Mouse (Mus musculus): ENCODE measurements around the gene Asl.

Gene Asl

DNA sequence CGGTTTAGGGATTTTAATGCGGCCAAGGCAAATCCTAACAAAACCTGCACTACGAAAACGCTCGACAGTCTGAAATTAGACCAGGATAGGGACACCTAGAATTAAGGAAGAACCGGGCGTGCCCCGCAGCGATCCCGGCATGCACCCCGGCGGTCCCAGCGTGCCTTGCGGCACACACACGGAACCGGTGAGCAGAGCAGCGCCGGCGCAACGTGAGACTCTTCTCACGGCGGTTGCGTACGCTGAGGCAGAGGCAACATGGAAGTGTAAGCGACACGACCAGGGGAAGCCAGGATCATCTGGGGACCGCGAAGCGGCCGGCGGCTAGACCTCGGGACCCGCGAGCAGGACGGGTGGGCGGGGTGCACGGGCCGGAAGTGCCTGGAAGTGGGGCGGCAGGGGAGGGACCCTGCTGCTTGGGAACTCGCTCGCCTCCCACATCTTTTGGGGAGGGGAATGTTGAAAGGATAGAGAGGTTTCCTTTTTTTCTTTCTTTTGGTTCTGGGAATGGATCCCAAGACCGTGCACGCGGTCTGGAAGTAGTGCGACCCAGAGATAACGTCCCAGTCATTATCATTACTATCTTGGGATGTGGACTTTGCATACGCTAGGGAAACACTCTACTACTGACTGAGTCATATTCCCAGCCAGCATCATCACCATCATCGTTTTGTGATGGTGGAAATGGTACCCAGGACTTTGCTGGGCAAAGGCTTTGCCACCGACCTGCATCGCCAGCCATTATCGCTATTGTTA, at the start of gene Asl, which contains the start of gene Crcp:
TSS of gene Asl (minus strand) at position 106 of the 756 bp plus-strand sequence.
TSS of gene Crcp (plus strand) at position 149 of the 756 bp plus-strand sequence.
- peak; percentile 69 for DNase-seq (ENCODE audit: low read depth, low spot score)

DNA sequence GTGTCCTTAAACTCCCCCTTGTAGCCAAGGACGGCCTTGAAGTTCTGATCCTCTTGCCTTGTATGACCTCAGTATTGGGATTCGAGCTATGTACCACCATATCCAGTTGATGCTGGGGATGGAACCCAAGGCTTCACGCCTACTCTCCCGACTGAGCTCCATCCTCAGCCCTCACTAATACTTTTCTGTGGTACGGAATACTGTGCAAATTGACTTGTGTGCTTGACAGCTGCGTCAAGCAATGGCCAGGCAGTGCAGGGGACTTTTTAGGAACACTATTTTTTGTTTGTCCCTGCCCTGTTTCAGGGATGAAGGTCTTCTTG, 49.7 kb upstream of the Asl start:
- no peak for DNase-seq (ENCODE audit: low read depth, low spot score)

DNA sequence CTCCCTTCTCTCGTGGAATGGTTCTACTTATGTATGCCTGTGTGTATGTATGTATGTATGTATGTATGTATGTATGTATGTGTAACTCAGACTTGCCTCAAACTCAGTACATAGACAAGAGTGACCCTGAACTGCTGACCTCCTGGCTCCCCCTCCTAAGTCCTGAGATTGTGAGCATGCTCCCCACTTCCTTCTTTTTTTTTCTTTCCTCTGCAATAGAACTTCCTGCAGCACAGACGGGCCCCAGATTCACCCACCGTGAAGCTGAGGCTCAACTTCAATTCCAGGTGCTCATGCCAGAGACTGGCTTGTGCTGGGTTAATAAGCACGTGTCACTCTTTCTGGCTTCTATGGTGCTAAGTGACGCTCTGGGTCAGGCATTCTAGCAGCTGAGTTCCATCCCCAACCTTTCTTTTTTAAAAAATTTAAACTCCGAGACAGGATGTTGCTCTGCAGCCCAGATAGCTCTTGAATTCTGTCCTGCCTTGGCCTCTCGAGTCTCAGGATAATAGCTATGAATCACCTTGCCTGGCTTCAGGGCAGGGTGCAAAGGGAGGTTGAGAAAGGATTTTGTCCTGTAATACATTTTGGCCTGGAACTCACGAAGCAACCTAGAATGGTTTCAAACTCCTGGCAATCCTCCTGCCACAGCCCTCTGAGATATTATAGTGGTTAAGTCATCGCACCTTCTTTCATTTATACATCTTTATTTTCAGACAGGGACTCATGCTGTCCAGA, 49.2 kb upstream of the Asl start:
- no peak for DNase-seq (ENCODE audit: low read depth, low spot score)

DNA sequence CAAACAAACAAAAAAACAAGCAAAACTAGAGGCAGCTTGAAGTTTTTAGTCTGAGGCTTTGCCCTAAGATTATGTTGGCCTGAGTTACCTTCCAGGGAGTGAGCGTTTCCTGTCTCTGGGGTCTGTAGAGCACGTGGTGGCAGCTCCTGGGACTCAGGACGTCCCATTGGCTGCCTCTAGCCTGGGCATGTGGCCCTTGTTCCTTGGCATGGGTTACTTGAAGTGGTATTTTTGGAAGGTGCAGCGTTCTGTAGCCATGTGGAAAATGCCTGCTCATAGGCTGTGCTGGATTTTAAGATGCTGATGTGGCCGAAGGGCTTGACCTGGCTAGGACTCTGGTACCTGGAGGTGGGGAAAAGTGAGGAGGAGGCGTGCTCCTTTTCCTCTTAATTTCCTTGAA, 47.3 kb upstream of the Asl start:
- DNase-seq (ENCODE audit: low read depth, low spot score), result no peak

DNA sequence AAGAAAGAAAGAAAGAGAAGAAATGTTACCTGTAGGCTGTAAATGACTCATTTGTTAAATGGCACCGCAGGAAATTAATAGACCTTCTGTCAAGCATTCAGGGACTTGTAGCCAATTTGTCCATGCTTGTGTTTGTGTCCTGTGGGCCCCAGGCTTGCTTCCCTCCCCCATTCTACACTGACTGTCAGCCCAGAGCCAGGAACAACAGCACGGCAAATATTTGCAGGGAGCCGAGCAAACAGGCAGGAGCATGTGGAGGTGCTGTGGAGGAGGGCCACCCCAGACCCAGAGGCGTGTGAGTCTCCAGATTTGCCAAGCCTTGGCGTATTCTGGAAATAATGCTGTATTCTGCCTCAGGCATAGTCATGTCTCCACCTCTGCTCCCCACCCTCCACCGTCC, 45.4 kb upstream of the Asl start:
- DNase-seq (ENCODE audit: low read depth, low spot score), result no peak

DNA sequence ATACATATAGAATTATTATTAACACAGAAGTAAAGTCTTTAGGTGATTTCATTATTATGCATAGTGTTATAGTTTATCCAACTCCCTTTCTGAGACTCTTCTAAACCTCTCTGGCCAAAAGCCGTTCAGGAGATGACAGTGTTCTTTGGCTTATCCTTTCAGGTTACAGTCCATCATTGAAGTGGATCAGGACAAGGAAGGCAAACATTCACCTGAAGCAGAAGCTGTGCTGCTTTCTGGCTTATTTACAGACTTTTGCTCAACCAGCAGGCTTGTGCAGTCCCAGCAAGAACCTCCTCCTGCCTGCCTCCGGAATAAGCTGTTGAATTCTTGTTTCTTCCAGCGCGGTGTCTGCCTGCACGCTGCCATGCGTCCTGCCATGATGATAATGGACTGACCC, 44.0 kb upstream of the Asl start, which contains the start of gene Tpst1:
TSS of gene Tpst1 (plus strand) at position 301 of the 400 bp plus-strand sequence.
- no peak for DNase-seq (ENCODE audit: low read depth, low spot score)

DNA sequence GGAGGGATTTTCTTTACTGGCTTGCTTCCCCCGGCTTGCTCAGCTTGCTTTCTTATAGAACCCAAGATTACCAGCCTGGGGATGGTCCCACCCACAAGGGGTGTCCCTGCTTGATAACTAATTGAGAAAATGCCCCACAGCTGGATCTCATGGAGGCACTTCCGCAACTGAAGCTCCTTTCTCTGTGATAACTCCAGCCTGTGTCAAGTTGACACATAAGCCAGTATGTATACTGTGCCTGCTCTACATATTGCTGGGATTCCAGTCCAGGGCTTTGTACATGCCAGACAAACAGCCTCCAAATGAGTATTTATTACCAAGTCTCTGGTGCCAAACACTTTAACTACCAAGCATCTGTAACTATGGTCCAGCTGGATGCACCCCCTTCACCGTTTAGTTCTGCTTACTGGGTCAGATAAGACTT, 38.8 kb upstream of the Asl start:
- no peak for DNase-seq (ENCODE audit: low read depth, low spot score)

DNA sequence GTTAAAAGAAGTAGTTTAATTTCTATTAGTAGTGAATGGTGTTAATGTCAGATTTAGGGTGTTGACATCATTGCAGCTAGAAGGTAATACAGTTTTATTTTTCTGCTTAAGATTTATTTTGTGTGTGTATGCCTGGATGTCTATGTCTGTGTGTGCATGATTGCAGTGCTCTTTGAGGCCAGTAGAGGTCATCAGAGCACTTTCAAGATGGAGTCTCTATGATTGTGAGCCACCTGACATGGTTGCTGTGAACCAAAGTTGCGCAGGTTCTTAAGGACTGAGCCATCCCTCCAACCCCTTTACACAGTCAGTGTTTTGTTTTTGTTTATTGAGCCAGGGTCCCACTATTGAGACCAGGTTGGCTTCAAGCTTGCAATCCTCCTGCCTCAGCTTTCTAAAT, 36.5 kb upstream of the Asl start:
- DNase-seq (ENCODE audit: low read depth, low spot score), result no peak

DNA sequence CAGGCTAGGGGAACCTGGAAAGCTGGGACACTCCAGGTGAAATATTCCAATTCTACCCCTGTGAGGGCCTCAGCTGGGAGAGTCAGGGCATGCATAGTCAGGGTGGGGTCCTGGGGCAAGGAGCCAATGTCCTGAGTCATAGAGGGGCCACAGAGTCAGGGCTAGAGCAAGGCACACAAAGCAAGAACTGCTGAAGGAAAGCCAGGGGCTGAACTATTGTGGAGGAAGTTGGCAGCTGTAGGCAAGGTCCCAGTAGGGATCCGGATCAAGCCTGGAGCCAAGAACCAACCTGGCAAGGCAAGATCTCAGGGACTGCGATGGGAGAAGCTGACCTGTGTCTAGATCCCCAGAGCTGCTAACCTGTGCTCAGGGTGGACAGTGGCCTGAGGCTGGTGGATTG, 34.7 kb upstream of the Asl start:
- DNase-seq (ENCODE audit: low read depth, low spot score), result no peak

DNA sequence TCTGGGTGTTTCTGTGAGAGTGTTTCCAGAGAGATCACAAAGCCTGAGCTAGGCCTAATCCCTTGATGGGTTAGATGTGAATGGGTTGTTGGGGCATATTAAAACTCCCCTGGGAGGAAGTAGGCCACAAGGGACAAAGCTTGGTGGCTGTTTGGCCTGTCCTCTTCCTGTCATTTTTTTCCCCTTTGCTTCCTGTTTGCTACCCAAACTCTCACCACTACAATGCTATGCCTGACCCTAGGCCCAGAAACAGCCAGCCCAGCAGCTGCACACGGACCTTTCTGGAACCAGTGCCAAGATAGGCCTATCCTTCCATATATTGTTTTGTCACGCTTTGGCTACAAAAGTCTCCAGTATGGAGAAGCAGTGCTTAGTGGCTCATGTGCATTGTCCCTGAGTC, 33.0 kb upstream of the Asl start:
- no peak for DNase-seq (ENCODE audit: low read depth, low spot score)

DNA sequence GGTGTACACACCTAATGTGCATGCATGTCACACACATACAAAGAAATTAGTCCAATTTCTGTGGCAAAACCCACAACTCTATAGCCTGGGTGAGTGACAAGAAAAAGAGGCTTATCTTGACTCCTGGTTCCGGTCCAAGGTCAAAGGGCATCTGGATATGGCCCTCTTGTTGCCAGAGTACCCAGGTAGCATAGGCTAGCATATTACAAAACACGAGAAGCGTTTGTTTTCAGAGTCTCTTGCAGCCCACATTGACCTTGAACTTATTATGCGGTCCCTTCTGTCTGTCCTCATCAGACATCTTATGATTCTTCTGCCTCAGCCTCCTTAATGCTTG, 31.2 kb upstream of the Asl start:
- no peak for DNase-seq (ENCODE audit: low read depth, low spot score)

DNA sequence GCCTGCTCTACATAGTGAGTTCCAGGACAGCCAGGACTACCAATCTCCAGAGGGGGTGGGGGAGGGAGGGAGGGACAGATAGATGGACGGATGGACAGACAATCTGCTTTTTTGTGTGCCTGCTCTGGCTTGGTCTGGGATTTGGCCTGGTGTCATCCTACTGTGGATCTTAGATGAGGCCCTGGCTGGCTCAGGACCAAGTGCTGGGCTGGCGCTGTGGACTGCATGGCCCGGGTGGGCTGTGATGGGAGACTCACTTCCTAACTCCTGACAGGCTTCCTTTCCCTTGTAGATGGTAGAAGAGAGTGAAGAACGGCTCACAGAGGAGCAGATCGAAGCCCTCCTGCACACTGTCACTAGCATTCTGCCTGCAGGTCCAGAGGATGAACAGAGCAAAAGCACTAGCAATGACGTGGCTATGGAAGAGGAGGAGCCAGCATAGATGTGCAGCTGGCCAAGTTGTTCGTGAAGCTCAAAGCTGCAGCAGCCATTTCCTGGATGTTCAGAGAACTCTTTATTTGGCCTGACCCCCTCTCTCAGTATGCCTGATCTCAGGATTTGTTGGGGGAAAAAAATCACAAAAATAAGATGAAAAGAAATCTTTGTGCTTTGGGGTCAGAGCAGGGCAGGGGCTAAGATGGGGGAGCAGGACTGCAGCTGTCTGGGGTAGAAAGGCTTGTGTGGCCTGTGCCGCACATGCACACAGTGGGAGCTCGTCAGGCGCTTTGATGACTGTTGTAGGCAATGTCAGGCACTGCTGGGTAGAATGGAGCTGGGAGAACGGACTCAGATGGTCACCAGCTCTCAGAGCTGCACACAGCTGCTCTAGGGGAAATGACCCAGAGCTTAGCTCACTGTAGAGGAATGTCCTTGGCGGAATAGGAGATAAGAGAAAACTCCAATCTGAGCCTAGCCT, 30.6 kb upstream of the Asl start:
- no peak for DNase-seq (ENCODE audit: low read depth, low spot score)

DNA sequence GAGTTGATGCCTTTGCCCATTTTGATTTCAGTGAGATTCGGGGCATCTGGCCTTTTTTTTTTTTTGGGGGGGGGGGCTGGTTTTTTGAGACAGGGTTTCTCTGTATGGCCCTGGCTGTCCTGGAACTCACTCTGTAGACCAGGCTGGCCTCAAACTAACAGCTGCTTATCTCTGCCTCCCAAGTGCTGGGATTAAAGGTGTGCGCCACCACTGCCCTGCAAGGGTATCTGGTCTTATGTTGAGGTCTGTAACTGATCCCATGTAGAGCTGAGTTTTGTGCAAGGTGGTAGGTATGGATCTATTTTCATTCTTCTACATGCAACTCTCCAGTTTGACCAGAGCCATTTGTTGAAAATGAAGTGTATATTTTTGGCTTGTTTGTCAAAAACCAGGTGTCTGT, 27.3 kb upstream of the Asl start:
- DNase-seq (ENCODE audit: low read depth, low spot score), result no peak

DNA sequence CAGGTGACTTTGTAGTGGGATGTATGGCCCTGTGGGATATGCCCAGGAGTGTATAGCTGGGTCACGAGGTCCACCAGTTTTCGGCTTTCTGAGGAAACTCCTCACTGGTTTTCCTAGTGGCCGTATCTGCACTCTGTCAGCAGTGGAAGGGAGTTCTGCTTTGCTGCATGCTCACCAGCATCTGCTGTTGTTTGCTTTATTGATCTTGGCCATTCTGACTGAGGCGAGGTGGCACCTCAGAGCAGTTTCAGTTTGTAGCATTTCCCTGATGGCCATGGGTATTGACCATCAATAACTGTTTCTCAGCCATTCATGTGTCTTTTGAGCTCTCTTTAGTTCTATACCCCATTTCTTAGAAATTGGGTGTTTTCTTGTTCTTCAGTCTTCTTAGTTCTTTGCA, 26.6 kb upstream of the Asl start:
- no peak for DNase-seq (ENCODE audit: low read depth, low spot score)

DNA sequence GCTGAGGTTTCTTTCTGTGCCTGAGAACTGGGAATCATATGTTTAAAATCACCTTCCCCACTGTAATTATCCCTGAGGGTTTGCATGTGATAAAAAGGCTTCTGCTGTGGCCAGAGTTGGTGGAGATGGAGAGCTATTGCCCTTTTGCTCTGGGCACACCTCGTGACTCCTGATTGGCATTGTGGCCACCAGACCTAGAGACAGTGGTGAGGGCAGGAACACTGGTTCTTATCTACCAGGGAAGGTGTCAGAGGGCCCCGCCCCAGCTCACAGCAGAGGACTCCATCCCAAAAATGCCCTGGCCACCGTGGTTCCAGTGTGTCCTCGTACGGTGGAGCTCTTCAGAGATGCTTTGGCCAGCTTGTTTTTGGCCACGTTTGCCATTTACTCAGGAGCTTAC, 23.9 kb upstream of the Asl start:
- DNase-seq (ENCODE audit: low read depth, low spot score), result no peak

DNA sequence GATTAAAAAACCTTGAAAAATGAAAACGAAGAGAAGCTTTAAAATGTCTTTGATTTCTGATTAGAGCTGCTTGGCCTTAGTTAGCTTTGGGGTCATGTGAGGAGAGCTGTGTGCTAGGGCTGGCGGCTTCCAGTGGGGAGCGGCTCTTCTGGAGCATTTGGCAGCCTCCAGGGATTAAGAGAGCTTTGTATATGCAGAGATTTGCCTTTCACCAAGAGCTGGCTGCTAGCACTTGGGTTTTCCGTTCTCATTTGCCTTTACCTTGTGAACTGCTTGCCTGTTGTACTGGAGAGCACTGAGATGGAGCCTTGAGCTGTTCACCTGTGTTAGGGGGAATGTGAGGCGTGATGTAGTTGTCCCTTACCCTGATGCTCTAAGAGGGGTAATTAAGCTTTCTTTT, 23.5 kb upstream of the Asl start:
- no peak for DNase-seq (ENCODE audit: low read depth, low spot score)

DNA sequence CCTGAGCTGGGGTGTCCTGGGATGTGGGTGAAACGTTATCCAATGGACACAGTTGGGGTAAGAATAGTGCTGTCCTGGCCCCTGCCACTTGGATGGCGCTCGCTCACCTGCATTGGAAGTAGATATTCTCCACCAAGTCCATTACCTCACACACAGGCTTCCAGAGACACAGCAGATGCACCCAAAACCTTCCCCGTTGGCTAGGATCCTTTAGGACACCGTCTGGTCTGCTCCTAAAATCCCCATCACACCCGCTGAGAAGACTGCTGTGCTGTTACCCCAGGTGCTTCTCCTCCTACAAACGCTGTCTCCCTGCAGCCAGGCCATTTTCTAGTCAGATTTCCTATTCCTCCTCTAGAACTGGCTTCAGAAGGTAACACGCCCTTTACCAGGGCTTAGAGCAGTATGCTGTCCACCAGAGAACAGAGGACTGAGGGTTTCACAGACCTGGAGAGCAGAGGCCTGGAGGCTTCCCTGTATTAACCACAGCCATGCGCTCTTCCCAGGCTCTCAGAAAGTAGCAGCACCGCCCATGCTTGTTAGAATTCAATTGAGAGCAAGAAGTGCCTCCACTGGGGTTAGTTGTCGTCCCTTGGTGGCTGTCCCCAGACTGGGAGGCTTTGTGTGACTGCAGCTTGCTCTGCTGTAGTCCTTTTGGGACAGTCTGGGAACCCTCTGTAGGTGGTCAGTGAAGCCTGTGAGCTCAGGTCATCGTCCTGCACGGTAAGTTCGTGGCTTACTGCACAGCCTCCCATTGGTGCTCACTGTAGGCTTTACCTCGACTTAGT, 22.2 kb upstream of the Asl start:
- DNase-seq (ENCODE audit: low read depth, low spot score), result no peak

DNA sequence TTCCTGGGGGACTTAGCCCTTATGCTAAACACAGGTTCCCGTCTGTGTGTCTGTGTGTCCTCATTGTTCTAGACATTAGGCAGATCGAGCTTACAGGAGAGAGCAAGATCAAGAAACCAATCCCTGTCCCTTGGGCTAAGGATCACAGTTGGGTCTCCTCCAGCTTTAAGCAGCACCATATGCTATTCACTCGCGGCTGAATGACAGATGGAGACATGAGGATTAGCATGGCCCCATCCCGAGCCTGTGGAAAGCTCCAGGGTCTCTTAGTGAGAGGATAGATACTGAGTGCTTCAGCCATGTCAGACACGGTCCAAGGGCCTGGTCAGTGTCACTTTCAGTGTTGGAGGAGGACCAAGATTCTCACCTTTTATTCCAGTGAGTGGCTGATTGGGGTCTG, 21.4 kb upstream of the Asl start:
- DNase-seq (ENCODE audit: low read depth, low spot score), result no peak

DNA sequence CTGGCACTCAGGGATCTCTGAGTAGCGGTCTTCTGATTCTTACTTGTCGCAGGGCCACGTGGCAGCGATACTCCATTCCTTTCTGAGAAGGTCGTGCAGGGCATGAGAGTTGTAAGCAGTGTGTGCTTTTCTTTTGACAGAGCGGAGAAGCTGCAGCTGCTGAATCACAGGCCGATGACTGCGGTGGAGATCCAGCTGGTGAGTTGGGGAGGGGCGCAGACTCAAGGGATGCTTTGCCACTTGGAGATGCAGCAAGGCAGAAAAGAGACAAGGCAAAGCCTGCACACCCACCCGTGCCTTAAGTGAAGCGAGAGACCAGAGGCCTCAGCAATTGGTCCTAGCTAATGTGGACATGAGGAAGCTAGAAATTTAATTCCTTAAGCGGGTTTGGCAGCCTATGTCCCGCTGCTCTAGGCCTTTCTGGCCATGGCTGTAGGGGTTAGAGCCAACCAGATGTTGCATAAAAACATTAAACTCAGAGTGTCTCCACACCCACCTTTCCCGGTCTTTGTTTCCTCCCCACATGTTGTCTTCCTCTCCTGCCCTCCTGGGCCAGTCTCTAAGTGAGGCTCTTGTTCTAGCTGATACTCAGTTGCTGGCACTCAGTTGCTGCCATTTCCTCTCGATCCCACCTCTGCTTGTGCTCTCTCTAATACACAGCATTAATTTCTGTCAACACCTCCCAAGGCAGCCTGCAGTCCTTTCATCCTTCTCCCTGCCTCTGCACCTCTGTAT, 19.9 kb upstream of the Asl start:
- DNase-seq (ENCODE audit: low read depth, low spot score), result no peak

DNA sequence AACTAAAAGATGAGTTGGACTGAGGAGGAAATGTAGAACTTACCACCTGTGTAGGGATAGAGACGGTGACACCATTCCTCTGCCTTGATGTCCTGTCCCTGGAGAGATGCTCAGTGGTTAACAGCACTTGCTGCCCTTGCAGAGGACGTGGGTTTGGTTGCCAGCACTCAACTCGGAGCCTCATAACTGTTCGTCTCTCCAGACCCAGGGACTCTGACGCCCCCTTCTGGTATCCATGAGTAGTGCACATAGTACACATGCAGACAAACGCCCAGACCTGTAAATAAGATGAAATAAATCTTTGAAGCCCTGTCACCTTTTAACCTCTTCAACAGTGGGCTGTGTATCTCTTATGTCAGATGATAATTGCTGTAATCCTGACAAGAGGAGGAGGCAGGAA, 18.0 kb upstream of the Asl start:
- no peak for DNase-seq (ENCODE audit: low read depth, low spot score)

DNA sequence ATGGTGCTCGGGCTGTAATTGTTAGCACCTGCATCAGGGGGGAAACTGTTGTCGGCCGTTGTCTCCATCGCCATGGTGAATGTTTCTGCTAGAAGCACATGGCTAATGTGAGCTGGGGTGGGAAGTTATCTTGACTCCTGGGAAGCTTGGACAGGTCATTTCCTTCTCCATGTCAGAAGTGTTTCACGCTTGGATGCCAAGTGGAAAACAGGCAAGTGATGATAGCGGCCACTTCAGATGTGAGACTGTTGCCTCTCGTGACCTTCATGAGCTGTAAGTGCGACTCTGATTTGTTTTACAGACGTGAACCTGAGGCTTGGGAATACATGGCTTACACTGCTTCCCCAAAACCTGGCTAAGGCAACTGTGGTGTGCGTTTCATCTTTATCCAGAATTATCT, 17.5 kb upstream of the Asl start:
- DNase-seq (ENCODE audit: low read depth, low spot score), result no peak

All from WW6 (cell line).